Mouse (Mus musculus) intestine, postnatal 0 days (tissue): ENCODE data around the gene Serp1. TPM values are rescaled to one million over a fixed set of nuclear protein-coding genes. Genes with fewer than 3 reads are reported as not detected.

ENCODE experiments used
- ATAC-seq: fragments of 200-750 bp; cut with Nextera tagmentation; 2 replicates; pipeline ENCODE4 v1.8.0; 2017; ENCODE audit warnings: mild to moderate bottlenecking, moderate TSS enrichment, moderate library complexity
- H3K27ac ChIP-seq: fragments of 300-500 bp; sonication (generic); 2 replicates; pipeline ENCODE4 v1.5.1; 2014; ENCODE audit warnings: mild to moderate bottlenecking, low read depth, low read length, moderate library complexity
- H3K27me3 ChIP-seq: fragments of 300-500 bp; sonication (generic); replicated peaks from 2 replicates; pipeline ENCODE4 v1.6.1; 2014; ENCODE audit warnings: low read length, mixed read lengths; ENCODE audit not compliant: control insufficient read depth, insufficient read depth
- H3K36me3 ChIP-seq: fragments of 300-500 bp; sonication (generic); 2 replicates; pipeline ENCODE4 v1.6.1; 2014; ENCODE audit warnings: mild to moderate bottlenecking, moderate library complexity; ENCODE audit not compliant: control insufficient read depth, insufficient read depth
- H3K4me1 ChIP-seq: fragments of 300-500 bp; sonication (generic); replicated peaks from 2 replicates; pipeline ENCODE4 v1.6.1; 2014; ENCODE audit warnings: antibody characterized with exemption, low read length, mixed read lengths; ENCODE audit not compliant: control insufficient read depth, insufficient read depth
- H3K4me2 ChIP-seq: fragments of 300-500 bp; sonication (generic); replicated peaks from 2 replicates; pipeline ENCODE4 v1.6.1; 2014; ENCODE audit warnings: low read depth, mild to moderate bottlenecking, moderate library complexity
- H3K4me3 ChIP-seq: fragments of 300-500 bp; sonication (generic); 2 replicates; pipeline ENCODE4 v1.5.1; 2014; ENCODE audit warnings: low read depth, low read length
- H3K9ac ChIP-seq: fragments of 300-500 bp; sonication (generic); 2 replicates; pipeline ENCODE4 v1.6.1; 2014; ENCODE audit warnings: mild to moderate bottlenecking, low read depth, low read length
- H3K9me3 ChIP-seq: fragments of 300-500 bp; sonication (generic); 2 replicates; pipeline ENCODE4 v1.6.1; 2016; ENCODE audit warnings: mixed run types; ENCODE audit not compliant: control insufficient read depth
- CTCF ChIP-seq: sonication (generic); IDR thresholded peaks from 2 replicates; pipeline ENCODE4 v1.5.1; 2016; ENCODE audit warnings: low read depth, mild to moderate bottlenecking, control low read depth, antibody characterized with exemption, moderate library complexity
- WGBS: fragments of 180-500 bp; shearing (Covaris S2); extraction: QIAGEN DNeasy Blood & Tissue Kit; methylation state at CpG from one replicate; pipeline ENCODE4 v1.1.7; 2014; 5-methylcytosine and 5-hydroxymethylcytosine counted together
- polyA plus RNA-seq: library from polyadenylated mRNA; unstranded; fragments of >200 nt; fragmentation: Nextera tagmentation; extraction: Ambion mirVana; gene quantifications from 2 replicates; pipeline ENCODE4 v1.2.1, GENCODE M21; 2015

Serp1 gene
- polyA plus RNA-seq, 1 experiment from 2014 or later = 156 TPM

- Histone ChIP-seq H3K36me3 (no peaks in the 10 kb centered on the region), H3K27ac (no peak overlapping the region), H3K4me1 (no peaks in the 10 kb centered on the region), H3K4me2 (no peak overlapping the region), H3K27me3 (no peaks in the 10 kb centered on the region), H3K9ac (no peak overlapping the region), H3K9me3 (no peaks in the 10 kb centered on the region), H3K4me3 (no peak overlapping the region)
- no peak for ATAC-seq
- no peak for TF ChIP-seq CTCF
- WGBS = 82% methylated on average over 4 of the region's 4 CpGs
Observed at GRCm38 (mm10) chr3:58513483-58513882, 12.2 kb downstream of the Serp1 start.

DNA sequence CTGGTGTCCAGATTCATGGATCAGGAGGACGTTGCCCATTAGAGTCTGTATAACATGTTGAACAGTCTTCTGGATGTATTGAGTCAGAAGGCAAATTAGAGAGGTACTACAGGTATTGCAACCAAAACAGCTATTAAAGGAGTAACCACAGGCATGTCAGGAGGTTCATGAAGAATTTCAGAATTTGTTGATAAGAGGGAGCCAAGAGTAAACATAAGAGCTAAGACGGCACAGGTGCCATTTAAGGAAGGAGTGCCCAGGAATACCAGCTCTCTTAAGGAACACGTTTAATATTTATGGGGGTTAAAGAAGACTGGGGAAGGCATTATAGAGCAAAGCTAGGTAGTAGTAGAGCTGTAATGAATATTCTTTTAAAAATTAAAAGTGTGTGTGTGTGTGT is 13.0 kb downstream of the Serp1 start:
- H3K36me3 ChIP-seq = no peaks in the 10 kb centered on the region
- no peak overlapping the region for H3K27ac ChIP-seq
- no peaks in the 10 kb centered on the region for H3K9me3 ChIP-seq
- no peaks in the 10 kb centered on the region for H3K27me3 ChIP-seq
- ATAC-seq = no peak
- no peak overlapping the region for H3K4me2 ChIP-seq
- TF ChIP-seq CTCF = no peak
- 48% methylated on average over 3 of the region's 3 CpGs for WGBS
- H3K4me1 ChIP-seq = no peaks in the 10 kb centered on the region
- H3K4me3 ChIP-seq = no peak overlapping the region
- H3K9ac ChIP-seq = no peak overlapping the region

- Histone ChIP-seq H3K9me3 (no peaks in the 10 kb centered on the region), H3K4me1 (no peaks in the 10 kb centered on the region), H3K27ac (no peak overlapping the region), H3K36me3 (no peaks in the 10 kb centered on the region), H3K4me3 (no peak overlapping the region), H3K27me3 (no peaks in the 10 kb centered on the region), H3K9ac (no peak overlapping the region), H3K4me2 (no peak overlapping the region)
- ATAC-seq = no peak; the same call in 1 of the 2 replicates
- peak; percentile 69 for TF ChIP-seq CTCF
Observed at GRCm38 (mm10) chr3:58511581-58511980, 14.1 kb downstream of the Serp1 start.

DNA sequence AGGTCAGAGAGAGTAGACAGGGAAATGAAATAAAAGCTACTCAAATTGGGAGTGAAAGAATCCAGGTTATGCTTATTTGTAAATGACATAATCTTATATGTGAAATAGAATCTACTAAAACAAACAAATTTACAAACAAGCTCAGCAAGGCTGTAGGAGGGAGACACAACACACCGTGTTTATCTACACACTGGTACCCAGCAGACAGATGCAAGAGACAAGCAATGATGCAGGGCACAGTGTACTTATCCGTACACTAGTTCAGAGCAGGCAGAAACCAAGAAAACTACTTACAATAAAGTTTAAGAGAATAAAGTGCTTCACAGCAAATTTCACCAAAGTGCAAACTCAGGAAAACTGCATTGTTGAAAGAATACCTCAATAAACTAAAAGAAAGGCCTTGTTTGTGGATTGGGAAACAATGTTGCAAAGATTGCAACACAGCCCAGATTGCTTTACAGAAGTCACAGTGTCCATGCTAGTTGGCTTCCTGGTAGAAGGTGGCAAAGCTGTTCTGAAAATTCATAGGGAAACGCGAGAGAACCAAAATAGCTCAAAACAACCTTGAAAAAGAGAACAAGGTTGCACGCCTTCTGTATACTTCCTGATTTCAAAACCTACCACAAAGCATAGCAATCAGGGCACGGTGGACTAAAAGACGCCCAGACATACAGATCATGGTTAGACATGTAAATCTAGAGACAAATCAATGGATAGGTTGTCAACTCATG is 17.5 kb downstream of the Serp1 start:
- H3K36me3 ChIP-seq = no peaks in the 10 kb centered on the region
- H3K27me3 ChIP-seq = no peaks in the 10 kb centered on the region
- WGBS = 81% methylated on average over 7 of the region's 7 CpGs
- no peak overlapping the region for H3K27ac ChIP-seq
- no peak overlapping the region for H3K4me3 ChIP-seq
- H3K9ac ChIP-seq = no peak overlapping the region
- no peak for TF ChIP-seq CTCF
- no peaks in the 10 kb centered on the region for H3K4me1 ChIP-seq
- H3K4me2 ChIP-seq = no peak overlapping the region
- ATAC-seq = no peak
- no peaks in the 10 kb centered on the region for H3K9me3 ChIP-seq

DNA sequence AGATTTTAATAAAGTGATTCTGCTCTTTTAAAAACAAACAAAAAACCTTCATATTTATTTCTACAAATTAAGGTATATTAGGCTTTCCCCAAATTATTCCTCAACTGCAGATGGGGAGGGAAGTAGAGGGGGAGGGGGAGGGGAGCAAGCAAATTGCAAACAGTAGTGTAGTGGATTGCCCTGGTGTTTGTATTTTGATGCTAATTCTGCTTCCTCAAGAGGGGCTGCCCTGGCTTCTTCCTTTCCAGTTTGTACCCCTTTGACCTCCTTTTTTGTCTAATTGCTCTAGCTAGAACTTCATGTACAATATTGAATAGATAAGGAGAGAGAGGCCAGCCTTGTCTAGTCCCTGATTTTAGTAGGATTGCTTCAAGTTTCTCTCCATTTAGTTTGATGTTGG is 21.0 kb downstream of the Serp1 start:
- H3K27ac ChIP-seq = no peak overlapping the region
- H3K4me1 ChIP-seq = no peaks in the 10 kb centered on the region
- H3K4me2 ChIP-seq = no peak overlapping the region
- H3K9me3 ChIP-seq = no peaks in the 10 kb centered on the region
- no peak for ATAC-seq
- H3K27me3 ChIP-seq = no peaks in the 10 kb centered on the region
- no peak overlapping the region for H3K9ac ChIP-seq
- TF ChIP-seq CTCF = no peak
- H3K36me3 ChIP-seq = no peaks in the 10 kb centered on the region
- H3K4me3 ChIP-seq = no peak overlapping the region

- Histone ChIP-seq H3K4me3 (no peak overlapping the region), H3K27me3 (no peaks in the 10 kb centered on the region), H3K9me3 (no peaks in the 10 kb centered on the region), H3K36me3 (no peaks in the 10 kb centered on the region), H3K4me1 (no peaks in the 10 kb centered on the region), H3K27ac (no peak overlapping the region), H3K9ac (no peak overlapping the region), H3K4me2 (no peak overlapping the region)
- peak; percentile 22; the same call in 1 of the 2 replicates for TF ChIP-seq CTCF
- WGBS = 67% methylated on average over 3 of the region's 3 CpGs
- ATAC-seq = no peak
Observed at GRCm38 (mm10) chr3:58503720-58504333, 21.9 kb downstream of the Serp1 start.
